In genomic region chr10:18457808-18458475, GRCm38 (mm10) we compare ENCODE assay signal across 14 mouse cellular contexts.
DNase-seq lines count a peak whose midpoint lies in the region; ATAC-seq and TF ChIP-seq lines count a peak whose summit lies in the region.
"Had no signal": no experiment of that assay in that cellular context is flagged by ENCODE, and none has a peak within 500 bp of the region (broad histone marks: within the 10 kb centered on the region; RNA-seq: fewer than 3 reads in every experiment).

No protein-coding gene starts in this region.

- DNase-seq in heart, adult 11 months: peak; percentile 14
- DNase-seq in heart, postnatal 10 days: no peak
- peak; percentile 43 for DNase-seq in forebrain, postnatal 0 days
- peak; percentile 43 for DNase-seq in hindbrain, postnatal 0 days (ENCODE audit: low spot score)
- no peak for DNase-seq in midbrain, postnatal 0 days (ENCODE audit: low spot score)
- no peak for DNase-seq in cerebellum, adult 9-10 months
- DNase-seq: cerebellum, adult 11 months; heart, postnatal 36 days; lung, adult 18-20 months had no signal

- intact Hi-C loops in heart, postnatal 10 days (cut with DNase I): no loop called here

- 10% methylated on average over 8 of the region's 8 CpGs for WGBS in forebrain, postnatal 0 days
- 28% methylated on average over 8 of the region's 8 CpGs for WGBS in hindbrain, postnatal 0 days
- WGBS in midbrain, postnatal 0 days: 21% methylated on average over 8 of the region's 8 CpGs

- H3K9me3 ChIP-seq in forebrain, postnatal 0 days (ENCODE audit: low read length): no peaks in the 10 kb centered on the region
- H3K9me3 ChIP-seq in hindbrain, postnatal 0 days (ENCODE audit: low read length): no peaks in the 10 kb centered on the region
- no peaks in the 10 kb centered on the region for H3K9me3 ChIP-seq in midbrain, postnatal 0 days (ENCODE audit: low read length)
- H3K9me3 ChIP-seq: heart, embryonic 12.5 days had no signal

- 0 out of 2 replicates have a peak overlapping the region, but pooled peaks have one; percentile 15 for H3K27ac ChIP-seq in forebrain, postnatal 0 days (ENCODE audit: low read depth, low read length)
- peak overlapping the region; percentile 54; the same call in 1 of the 2 replicates for H3K27ac ChIP-seq in hindbrain, postnatal 0 days
- H3K27ac ChIP-seq in midbrain, postnatal 0 days (ENCODE audit: low read depth, low read length): no peak overlapping the region
- H3K27ac ChIP-seq: kidney, postnatal 0 days had no signal

- TF ChIP-seq CTCF in forebrain, postnatal 0 days (IDR thresholded peaks at IDR 0.05; ENCODE audit: low read depth): no peak
- TF ChIP-seq CTCF in hindbrain, postnatal 0 days (IDR thresholded peaks at IDR 0.05; ENCODE audit: low read depth): no peak
- TF ChIP-seq CTCF in midbrain, postnatal 0 days (IDR thresholded peaks at IDR 0.05): no peak

- H3K4me3 ChIP-seq in forebrain, postnatal 0 days (ENCODE audit: low read depth, low read length): no peak overlapping the region
- H3K4me3 ChIP-seq in hindbrain, postnatal 0 days (ENCODE audit: low read length): no peak overlapping the region
- no peak overlapping the region for H3K4me3 ChIP-seq in midbrain, postnatal 0 days (ENCODE audit: low read depth, low read length)
- H3K4me3 ChIP-seq: heart, embryonic 12.5 days had no signal

- no peaks in the 10 kb centered on the region; the same call in none of the 2 replicates for H3K4me1 ChIP-seq in forebrain, postnatal 0 days (ENCODE audit: insufficient read depth)
- peaks cover 4% of the 10 kb centered on the region; the same call in 1 of the 2 replicates for H3K4me1 ChIP-seq in hindbrain, postnatal 0 days (ENCODE audit: insufficient read depth, low read length)
- H3K4me1 ChIP-seq in midbrain, postnatal 0 days (ENCODE audit: insufficient read depth, low read length): no peaks in the 10 kb centered on the region

- no peaks in the 10 kb centered on the region for H3K27me3 ChIP-seq in forebrain, postnatal 0 days (ENCODE audit: insufficient read depth, low read length)
- no peaks in the 10 kb centered on the region for H3K27me3 ChIP-seq in hindbrain, postnatal 0 days (ENCODE audit: insufficient read depth, low read length)
- H3K27me3 ChIP-seq in midbrain, postnatal 0 days (ENCODE audit: insufficient read depth, low read length): no peaks in the 10 kb centered on the region
- H3K27me3 ChIP-seq: heart, embryonic 12.5 days had no signal

- ATAC-seq in forebrain, postnatal 0 days: peak; percentile 49
- 0 out of 2 replicates have a peak, but pooled peaks have one; percentile 19 for ATAC-seq in hindbrain, postnatal 0 days
- peak; percentile 29; the same call in 1 of the 2 replicates for ATAC-seq in midbrain, postnatal 0 days (ENCODE audit: low FRiP score)
- ATAC-seq in erythroid progenitor cell, adult 5-6 weeks (replicated peaks; ENCODE audit: low FRiP score, poor library complexity, severe bottlenecking): no peak
- ATAC-seq in megakaryocyte progenitor cell, adult 5-6 weeks (replicated peaks; ENCODE audit: poor library complexity): no peak
- ATAC-seq: intestine, postnatal 0 days had no signal

- no peaks in the 10 kb centered on the region for H3K36me3 ChIP-seq in forebrain, postnatal 0 days (ENCODE audit: insufficient read depth)
- H3K36me3 ChIP-seq in hindbrain, postnatal 0 days (ENCODE audit: insufficient read depth, low read length): no peaks in the 10 kb centered on the region
- H3K36me3 ChIP-seq in midbrain, postnatal 0 days (ENCODE audit: insufficient read depth, low read length): no peaks in the 10 kb centered on the region
- H3K36me3 ChIP-seq: heart, embryonic 12.5 days had no signal

- no peak overlapping the region for H3K4me2 ChIP-seq in forebrain, postnatal 0 days (ENCODE audit: low read depth)
- H3K4me2 ChIP-seq in hindbrain, postnatal 0 days (ENCODE audit: low read depth, low read length): peak overlapping the region; percentile 7; the same call in 1 of the 2 replicates
- no peak overlapping the region for H3K4me2 ChIP-seq in midbrain, postnatal 0 days (ENCODE audit: low read depth, low read length, poor library complexity, severe bottlenecking)
- H3K4me2 ChIP-seq: heart, embryonic 12.5 days had no signal

- H3K9ac ChIP-seq in forebrain, postnatal 0 days: no peak overlapping the region; the same call in 1 of the 2 replicates
- H3K9ac ChIP-seq in hindbrain, postnatal 0 days (replicated peaks; ENCODE audit: low read length): no peak overlapping the region
- no peak overlapping the region for H3K9ac ChIP-seq in midbrain, postnatal 0 days (replicated peaks; ENCODE audit: low read length, poor library complexity, severe bottlenecking)
- H3K9ac ChIP-seq: heart, embryonic 12.5 days had no signal

Comparison
In these comparisons a context has a peak if more than half of its experiments do, and no peak if none do; other contexts are left out.
1. DNase-seq: peak in heart, adult 11 months (single experiment), forebrain, postnatal 0 days (single experiment) and hindbrain, postnatal 0 days (single experiment); none in heart, postnatal 10 days (0 of 2), midbrain, postnatal 0 days (single experiment) and cerebellum, adult 9-10 months (single experiment).
2. ATAC-seq: peak in forebrain, postnatal 0 days (single experiment), hindbrain, postnatal 0 days (single experiment) and midbrain, postnatal 0 days (single experiment); none in erythroid progenitor cell, adult 5-6 weeks (single experiment) and megakaryocyte progenitor cell, adult 5-6 weeks (single experiment).